Mouse (Mus musculus): ENCODE data around the gene Ptprn2.

GRCm38 (mm10) chr12:116710716-116711115 is 225.2 kb downstream of the Ptprn2 start:
- TF ChIP-seq CTCF (IDR thresholded peaks at IDR 0.05; ENCODE audit: borderline replicate concordance, insufficient read depth, low read depth, low read length), result no peak
- TF ChIP-seq POLR2A (IDR thresholded peaks at IDR 0.05; ENCODE audit: borderline replicate concordance, insufficient read depth, low read length), result no peak
